In the genomic region with DNA sequence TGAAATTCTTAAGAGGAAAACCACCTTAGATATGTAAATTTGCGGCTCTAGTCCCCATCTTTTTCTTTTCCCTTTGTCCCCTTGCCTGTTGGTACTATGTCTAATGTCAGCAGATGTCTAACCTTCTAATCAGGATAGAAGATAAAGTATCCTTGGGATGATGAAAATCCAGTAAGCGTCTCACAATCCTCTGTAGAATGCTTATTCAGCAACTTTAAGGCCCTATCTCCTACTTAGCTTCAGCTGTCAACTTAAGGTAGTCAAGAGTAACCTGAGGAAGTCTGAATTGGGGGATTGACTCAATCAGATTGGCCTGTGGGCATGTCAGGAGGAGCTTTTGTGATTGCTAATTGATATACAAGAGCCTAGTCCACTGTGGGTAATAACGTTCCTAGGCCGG, we compare ENCODE assay signal across 35 mouse cellular contexts.
"Had no signal": no experiment of that assay in that cellular context is flagged by ENCODE, and none has a peak within 500 bp of the region (broad histone marks: within the 10 kb centered on the region; RNA-seq: fewer than 3 reads in every experiment).

No protein-coding gene starts in this region.

- H3K4me1 ChIP-seq: heart, embryonic 10.5 days; heart, embryonic 12.5 days; heart, embryonic 13.5 days; heart, embryonic 15.5 days; hindbrain, embryonic 10.5 days; hindbrain, embryonic 12.5 days; hindbrain, embryonic 13.5 days; hindbrain, embryonic 15.5 days; intestine, embryonic 15.5 days; kidney, embryonic 15.5 days had no signal

- H3K9me3 ChIP-seq: heart, embryonic 10.5 days; heart, embryonic 12.5 days; heart, embryonic 15.5 days; hindbrain, embryonic 10.5 days; hindbrain, embryonic 12.5 days; hindbrain, embryonic 13.5 days; hindbrain, embryonic 15.5 days; intestine, embryonic 15.5 days; kidney, embryonic 15.5 days had no signal

- H3K4me2 ChIP-seq: heart, embryonic 11.5 days; heart, embryonic 12.5 days; heart, embryonic 13.5 days; heart, embryonic 15.5 days; hindbrain, embryonic 12.5 days; hindbrain, embryonic 13.5 days; hindbrain, embryonic 14.5 days; hindbrain, embryonic 15.5 days; intestine, embryonic 15.5 days; kidney, embryonic 15.5 days had no signal

- H3K27me3 ChIP-seq: heart, embryonic 12.5 days; heart, embryonic 13.5 days; heart, embryonic 15.5 days; hindbrain, embryonic 12.5 days; hindbrain, embryonic 13.5 days; hindbrain, embryonic 15.5 days; intestine, embryonic 15.5 days; kidney, embryonic 15.5 days had no signal

- H3K36me3 ChIP-seq: heart, embryonic 10.5 days; heart, embryonic 12.5 days; heart, embryonic 13.5 days; heart, embryonic 15.5 days; hindbrain, embryonic 10.5 days; hindbrain, embryonic 12.5 days; hindbrain, embryonic 13.5 days; hindbrain, embryonic 15.5 days; intestine, embryonic 15.5 days; kidney, embryonic 15.5 days had no signal

- H3K4me3 ChIP-seq: heart, embryonic 10.5 days; heart, embryonic 12.5 days; heart, embryonic 13.5 days; heart, embryonic 15.5 days; hindbrain, embryonic 10.5 days; hindbrain, embryonic 12.5 days; hindbrain, embryonic 13.5 days; hindbrain, embryonic 15.5 days; intestine, embryonic 15.5 days; kidney, embryonic 15.5 days; layer of hippocampus, adult 2 months had no signal

- DNase-seq: heart, postnatal 10 days; heart, postnatal 14 days; heart, postnatal 36 days; heart, postnatal 4 days; kidney, adult 11 months; kidney, adult 18-20 months; kidney, adult 2 months; kidney, adult 8-10 months; kidney, adult 9 months; kidney, postnatal 10 days; kidney, postnatal 14 days; kidney, postnatal 25 days; kidney, postnatal 36 days; kidney, postnatal 4 days; layer of hippocampus, adult 9-11 months; layer of hippocampus, postnatal 36 days had no signal

- H3K27ac ChIP-seq: heart, embryonic 10.5 days; heart, embryonic 13.5 days; heart, embryonic 15.5 days; hindbrain, embryonic 10.5 days; hindbrain, embryonic 12.5 days; hindbrain, embryonic 13.5 days; hindbrain, embryonic 14.5 days; hindbrain, embryonic 15.5 days; hindbrain, postnatal 0 days; intestine, embryonic 15.5 days; kidney, embryonic 15.5 days; kidney, postnatal 0 days; layer of hippocampus, adult 2 months had no signal

- ATAC-seq: hindbrain, embryonic 16.5 days; hindbrain, postnatal 0 days; inflammation-experienced regulatory T-cells, adult 6 months; intestine, embryonic 15.5 days; intestine, embryonic 16.5 days; intestine, postnatal 0 days had no signal

- H3K9ac ChIP-seq: heart, embryonic 12.5 days; heart, embryonic 13.5 days; heart, embryonic 15.5 days; hindbrain, embryonic 12.5 days; hindbrain, embryonic 13.5 days; hindbrain, embryonic 14.5 days; hindbrain, embryonic 15.5 days; intestine, embryonic 15.5 days; kidney, embryonic 15.5 days had no signal
